Mouse (Mus musculus): Measurements from ENCODE around the gene Bcl6. TPM values are rescaled to one million over a fixed set of nuclear protein-coding genes. Genes with fewer than 3 reads are reported as not detected.

Bcl6 gene
- total and polyA plus RNA-seq, 2 experiments from 2014 or later, result 0.69 to 9.2 TPM

DNA sequence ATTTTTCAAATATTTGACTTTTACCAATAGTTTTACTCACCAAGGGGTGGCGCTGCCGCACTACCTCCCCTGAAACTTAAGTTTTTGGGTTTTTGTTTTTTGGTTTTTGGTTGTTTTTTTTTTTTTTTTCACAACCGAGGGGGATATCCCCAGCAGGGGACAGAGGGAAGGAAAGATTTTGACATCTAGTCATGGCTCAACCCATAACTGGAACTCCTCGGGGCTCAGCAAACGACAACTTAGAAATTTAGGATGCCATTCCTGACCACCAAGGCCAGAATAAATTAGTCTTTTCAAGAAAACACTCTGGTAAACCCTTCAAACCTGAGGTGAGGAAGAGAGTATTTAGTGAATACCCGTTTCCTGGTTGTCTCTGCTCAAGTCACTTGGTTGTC, 3.2 kb downstream of the Bcl6 start:
- Histone ChIP-seq H3K9ac (peak overlapping the region; percentile 87; the same call in 1 of the 2 replicates), H3K9me3 (ENCODE audit: low read length) (no peaks in the 10 kb centered on the region), H3K27me3 (ENCODE audit: insufficient read depth, low read length) (peaks cover 9% of the 10 kb centered on the region; the same call in 1 of the 2 replicates), H3K4me3 (ENCODE audit: low read depth, low read length) (peak overlapping the region; percentile 79), H3K36me3 (ENCODE audit: insufficient read depth) (no peaks in the 10 kb centered on the region), H3K4me1 (ENCODE audit: insufficient read depth) (0 out of 2 replicates have a peak, but pooled peaks cover 8% of the 10 kb centered on the region), H3K4me2 (ENCODE audit: low read depth) (peak overlapping the region; percentile 87), H3K27ac (ENCODE audit: low read depth, low read length) (peak overlapping the region; percentile 100; the same call in 1 of the 2 replicates)
- DNase-seq (peak; percentile 67), ATAC-seq (no peak)
- TF ChIP-seq CTCF (IDR thresholded peaks at IDR 0.05; ENCODE audit: low read depth), result peak; percentile 71
- WGBS, result 1% methylated on average over 6 of the region's 6 CpGs

DNA sequence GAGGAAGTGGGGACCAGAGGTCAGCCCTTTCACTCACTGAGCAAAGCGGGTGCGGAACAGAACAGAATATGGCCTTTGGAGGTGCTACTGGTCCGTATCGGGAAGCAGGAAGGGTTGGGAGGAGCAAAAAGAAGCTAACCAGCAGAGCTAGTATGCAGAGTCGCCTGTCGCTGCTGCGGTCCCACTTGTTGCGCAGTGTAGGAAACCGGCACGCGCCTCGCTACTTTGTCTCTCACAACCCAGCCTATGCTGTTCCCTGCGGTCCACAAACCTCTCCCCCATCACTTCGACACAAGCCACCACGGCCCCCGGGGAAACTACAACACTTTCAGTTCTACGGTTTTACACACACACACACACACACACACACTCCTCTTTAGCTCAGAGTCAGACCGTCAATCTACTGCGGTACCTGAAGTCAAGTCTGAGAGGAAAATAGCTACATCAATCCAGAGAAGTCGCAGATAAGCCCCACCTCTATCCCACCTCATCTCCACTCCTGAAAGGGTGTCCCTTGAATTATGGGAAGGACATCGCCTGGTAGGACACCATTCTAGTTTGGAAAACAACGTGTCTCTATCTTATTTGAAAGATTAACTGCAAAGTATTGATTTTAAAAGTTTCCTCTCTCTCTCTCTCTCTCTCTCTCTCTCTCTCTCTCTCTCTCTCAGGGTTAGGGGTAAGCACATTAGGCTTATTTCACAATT, 3.7 kb downstream of the Bcl6 start:
- no peak for TF ChIP-seq CTCF (IDR thresholded peaks at IDR 0.05; ENCODE audit: low read depth)
- Histone ChIP-seq H3K27ac (ENCODE audit: low read depth, low read length) (peak overlapping the region; percentile 36), H3K36me3 (ENCODE audit: insufficient read depth) (no peaks in the 10 kb centered on the region), H3K4me1 (ENCODE audit: insufficient read depth) (0 out of 2 replicates have a peak, but pooled peaks cover 8% of the 10 kb centered on the region), H3K9ac (peak overlapping the region; percentile 87), H3K4me3 (ENCODE audit: low read depth, low read length) (peak overlapping the region; percentile 79), H3K9me3 (ENCODE audit: low read length) (no peaks in the 10 kb centered on the region), H3K27me3 (ENCODE audit: insufficient read depth, low read length) (peaks cover 9% of the 10 kb centered on the region; the same call in 1 of the 2 replicates), H3K4me2 (ENCODE audit: low read depth) (peak overlapping the region; percentile 87)
- WGBS, result under 1% methylated on average over 22 of the region's 22 CpGs
- ATAC-seq, result no peak
- peak; percentile 75 for DNase-seq

DNA sequence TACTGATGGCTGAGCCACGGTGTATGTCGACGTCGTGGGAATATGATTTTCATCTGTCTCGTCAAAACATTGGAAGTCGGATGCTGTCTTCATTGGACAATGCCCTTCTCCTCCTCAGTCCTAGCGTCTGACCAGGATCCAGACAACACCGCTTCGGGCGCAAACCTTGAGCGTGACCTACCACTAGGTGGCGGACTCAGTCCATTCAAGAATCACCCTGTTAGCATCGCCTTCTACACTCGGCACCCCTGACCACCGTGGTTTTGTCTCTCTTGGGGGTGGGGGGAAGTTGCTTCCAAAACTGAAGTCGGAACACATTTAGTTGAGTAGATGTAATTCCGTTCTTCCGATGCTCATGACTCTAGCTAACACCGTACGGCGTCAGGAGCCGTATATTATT, 4.5 kb downstream of the Bcl6 start:
- peak; percentile 95 for TF ChIP-seq CTCF (IDR thresholded peaks at IDR 0.05; ENCODE audit: low read depth)

DNA sequence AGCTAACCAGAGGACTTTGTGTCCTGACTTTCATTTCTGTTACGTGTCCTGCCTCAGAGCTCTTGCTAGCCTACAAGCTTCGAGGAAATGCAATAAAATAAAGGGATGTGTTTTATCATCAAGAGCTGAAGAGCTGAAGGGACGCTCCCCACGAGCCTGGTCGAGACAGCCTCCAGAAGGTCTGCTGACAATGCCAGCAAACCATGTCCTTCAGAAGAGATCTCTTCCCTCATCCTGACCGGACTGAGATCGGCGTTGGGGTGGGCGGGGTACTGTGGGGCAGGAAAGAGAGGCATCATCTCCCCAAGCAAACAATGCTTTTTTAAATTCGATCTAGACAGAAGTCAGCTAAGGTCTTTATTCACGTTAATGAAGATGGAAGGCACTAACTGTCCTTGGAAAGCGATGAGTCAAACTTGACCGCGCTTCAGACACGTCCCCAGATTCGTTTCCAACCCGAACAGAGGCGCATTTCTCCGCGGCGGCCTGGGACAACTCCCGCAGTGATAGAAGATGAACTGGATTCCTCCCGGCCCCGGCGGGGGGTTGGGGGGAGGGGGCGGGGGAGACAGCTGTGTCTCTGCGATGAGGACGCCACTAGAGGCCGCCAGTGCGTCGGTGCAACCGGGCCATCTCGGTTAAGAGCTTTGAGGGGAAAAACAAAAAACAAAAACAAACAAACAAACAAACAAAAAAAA, 5.6 kb downstream of the Bcl6 start:
- 1% methylated on average over 33 of the region's 33 CpGs for WGBS
- Histone ChIP-seq H3K4me2 (ENCODE audit: low read depth) (peak overlapping the region; percentile 87), H3K4me3 (ENCODE audit: low read depth, low read length) (peak overlapping the region; percentile 37), H3K9ac (peak overlapping the region; percentile 34; the same call in 1 of the 2 replicates), H3K27me3 (ENCODE audit: insufficient read depth, low read length) (peaks cover 15% of the 10 kb centered on the region; the same call in 1 of the 2 replicates), H3K4me1 (ENCODE audit: insufficient read depth) (0 out of 2 replicates have a peak, but pooled peaks cover 8% of the 10 kb centered on the region), H3K27ac (ENCODE audit: low read depth, low read length) (peak overlapping the region; percentile 71), H3K9me3 (ENCODE audit: low read length) (no peaks in the 10 kb centered on the region), H3K36me3 (ENCODE audit: insufficient read depth) (no peaks in the 10 kb centered on the region)
- ATAC-seq (no peak), DNase-seq (peak; percentile 81)
- TF ChIP-seq CTCF (IDR thresholded peaks at IDR 0.05; ENCODE audit: low read depth), result peak; percentile 61

More for the DNA sequence above, 4.5 kb downstream of the Bcl6 start:
- Histone ChIP-seq H3K4me3 (ENCODE audit: low read depth, low read length) (peak overlapping the region; percentile 79), H3K9me3 (ENCODE audit: low read length) (no peaks in the 10 kb centered on the region), H3K9ac (peak overlapping the region; percentile 87; the same call in 1 of the 2 replicates), H3K27ac (ENCODE audit: low read depth, low read length) (peak overlapping the region; percentile 36; the same call in 1 of the 2 replicates), H3K36me3 (ENCODE audit: insufficient read depth) (no peaks in the 10 kb centered on the region), H3K4me1 (ENCODE audit: insufficient read depth) (0 out of 2 replicates have a peak, but pooled peaks cover 8% of the 10 kb centered on the region), H3K27me3 (ENCODE audit: insufficient read depth, low read length) (peaks cover 14% of the 10 kb centered on the region; the same call in 1 of the 2 replicates), H3K4me2 (ENCODE audit: low read depth) (peak overlapping the region; percentile 87)
- ATAC-seq (peak; percentile 36), DNase-seq (peak; percentile 91)
- under 1% methylated on average over 22 of the region's 22 CpGs for WGBS

DNA sequence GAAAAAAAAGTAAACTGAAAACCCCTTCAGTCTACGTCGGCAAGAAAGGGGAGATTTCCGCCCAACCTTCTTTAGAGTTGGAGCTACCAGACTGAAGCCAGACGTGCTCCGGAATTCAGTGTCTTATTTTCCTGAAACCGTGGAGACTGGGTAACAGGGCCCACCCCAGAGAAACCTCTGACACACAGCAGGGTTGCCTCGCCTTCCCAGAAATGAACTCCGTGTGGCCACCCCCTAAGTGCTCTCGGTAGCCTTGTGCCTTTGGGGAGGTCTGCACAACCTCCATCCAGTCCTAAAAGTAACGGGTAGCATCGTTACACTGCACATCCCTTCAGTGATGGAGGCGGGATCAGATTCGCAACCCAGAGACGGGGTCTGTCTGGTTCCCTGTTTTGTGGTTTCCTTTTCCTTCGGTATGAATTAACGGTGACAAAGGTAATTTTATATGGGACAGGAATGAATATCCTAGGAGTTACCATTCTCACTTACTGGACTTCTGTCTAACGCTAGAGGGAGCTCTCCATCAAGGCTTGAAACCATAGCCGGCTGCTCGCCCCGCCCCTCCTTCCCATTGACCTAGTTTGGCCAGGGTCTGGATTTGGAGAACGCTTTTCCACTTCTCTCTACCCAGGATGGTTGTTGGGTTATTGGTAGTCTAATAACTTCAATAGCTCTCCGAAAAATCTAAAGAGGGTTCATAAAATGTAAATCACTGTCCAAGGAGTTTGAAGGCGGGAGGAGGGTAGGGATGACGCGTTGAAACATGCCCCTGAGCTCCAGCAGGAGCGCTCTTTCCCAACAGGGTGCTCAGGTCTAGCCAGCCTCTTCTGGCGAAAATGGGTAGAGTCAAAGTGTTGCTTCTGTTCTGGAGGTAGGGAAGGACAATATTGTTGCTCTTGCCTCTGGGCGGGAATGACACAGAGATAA, 6.5 kb downstream of the Bcl6 start:
- TF ChIP-seq CTCF (IDR thresholded peaks at IDR 0.05; ENCODE audit: low read depth), result peak; percentile 72
- DNase-seq (peak; percentile 89), ATAC-seq (peak; percentile 83)
- H3K36me3 ChIP-seq (ENCODE audit: insufficient read depth), result no peaks in the 10 kb centered on the region
- WGBS, result 3% methylated on average over 28 of the region's 28 CpGs
- H3K4me1 ChIP-seq (ENCODE audit: insufficient read depth), result 0 out of 2 replicates have a peak, but pooled peaks cover 8% of the 10 kb centered on the region
- peak overlapping the region; percentile 37 for H3K4me3 ChIP-seq (ENCODE audit: low read depth, low read length)
- no peaks in the 10 kb centered on the region for H3K9me3 ChIP-seq (ENCODE audit: low read length)
- peak overlapping the region; percentile 71; the same call in 1 of the 2 replicates for H3K27ac ChIP-seq (ENCODE audit: low read depth, low read length)
- peaks cover 15% of the 10 kb centered on the region; the same call in 1 of the 2 replicates for H3K27me3 ChIP-seq (ENCODE audit: insufficient read depth, low read length)
- peak overlapping the region; percentile 87 for H3K4me2 ChIP-seq (ENCODE audit: low read depth)
- H3K9ac ChIP-seq, result peak overlapping the region; percentile 43; the same call in 1 of the 2 replicates

Measured in forebrain, postnatal 0 days (tissue).